Mouse (Mus musculus) forelimb bud, embryonic 11.5 days (tissue): ENCODE measurements around the gene Rps16.

Source experiments
- DNase-seq: peaks from one replicate; pipeline ENCODE4 v3.0.0-alpha.2; 2012; ENCODE audit warnings: low read depth, low spot score

The Rps16 gene

GRCm38 (mm10) chr7:28350155-28350883, at the start of gene Rps16:
Gene Rps16, plus strand, starts transcription at chr7:28350652.
- peak; percentile 98 for DNase-seq

GRCm38 (mm10) chr7:28301616-28302433, 48.6 kb upstream of the Rps16 start, which contains the start of gene Dll3:
Gene Dll3, minus strand, starts transcription at chr7:28302238.
- peak; percentile 50 for DNase-seq

GRCm38 (mm10) chr7:28305641-28306040, 44.8 kb upstream of the Rps16 start:
- DNase-seq = no peak

- no peak for DNase-seq
Observed at GRCm38 (mm10) chr7:28306216-28306615, 44.2 kb upstream of the Rps16 start.

GRCm38 (mm10) chr7:28309737-28310136, 40.7 kb upstream of the Rps16 start:
- no peak for DNase-seq

GRCm38 (mm10) chr7:28311151-28311925, 39.1 kb upstream of the Rps16 start:
- no peak for DNase-seq

- DNase-seq = peak; percentile 96
Observed at GRCm38 (mm10) chr7:28311926-28312543, 38.4 kb upstream of the Rps16 start, which contains the start of gene Timm50. Gene Timm50, minus strand, starts transcription at chr7:28312072.

- no peak for DNase-seq
Observed at GRCm38 (mm10) chr7:28318036-28318435, 32.4 kb upstream of the Rps16 start.

- no peak for DNase-seq
Observed at GRCm38 (mm10) chr7:28318714-28319113, 31.7 kb upstream of the Rps16 start.

- DNase-seq = no peak
Observed at GRCm38 (mm10) chr7:28321974-28322720, 28.3 kb upstream of the Rps16 start.

GRCm38 (mm10) chr7:28325293-28325692, 25.2 kb upstream of the Rps16 start:
- DNase-seq = no peak

- DNase-seq = no peak
Observed at GRCm38 (mm10) chr7:28326457-28326856, 24.0 kb upstream of the Rps16 start.

- DNase-seq = no peak
Observed at GRCm38 (mm10) chr7:28328260-28328659, 22.2 kb upstream of the Rps16 start.

- DNase-seq = no peak
Observed at GRCm38 (mm10) chr7:28334534-28334933, 15.9 kb upstream of the Rps16 start.

GRCm38 (mm10) chr7:28335471-28335870, 15.0 kb upstream of the Rps16 start:
- DNase-seq = no peak

GRCm38 (mm10) chr7:28338108-28338998, 12.1 kb upstream of the Rps16 start, which contains the start of gene Supt5:
Gene Supt5, minus strand, starts transcription at chr7:28338746.
- peak; percentile 99 for DNase-seq

GRCm38 (mm10) chr7:28339213-28339917, 11.1 kb upstream of the Rps16 start:
- peak; percentile 44 for DNase-seq

- DNase-seq = no peak
Observed at GRCm38 (mm10) chr7:28341381-28341780, 9.1 kb upstream of the Rps16 start.

- DNase-seq = peak; percentile 80
Observed at GRCm38 (mm10) chr7:28344637-28345036, 5.8 kb upstream of the Rps16 start.
